Mouse (Mus musculus): ENCODE data around the gene Vps45. TPM values are rescaled to one million over a fixed set of nuclear protein-coding genes. Genes with fewer than 3 reads are reported as not detected.
A peak's percentile ranks its signal among the peaks of the same experiment; 100 is the strongest.
"Not testable (repeated sequence)": the region's sequence is repeated elsewhere in the genome, so short reads cannot be mapped to it uniquely, and the experiment has no call there.

The Vps45 gene
- polyA plus RNA-seq, 1 experiment from 2014 or later = 20.7 TPM

DNA sequence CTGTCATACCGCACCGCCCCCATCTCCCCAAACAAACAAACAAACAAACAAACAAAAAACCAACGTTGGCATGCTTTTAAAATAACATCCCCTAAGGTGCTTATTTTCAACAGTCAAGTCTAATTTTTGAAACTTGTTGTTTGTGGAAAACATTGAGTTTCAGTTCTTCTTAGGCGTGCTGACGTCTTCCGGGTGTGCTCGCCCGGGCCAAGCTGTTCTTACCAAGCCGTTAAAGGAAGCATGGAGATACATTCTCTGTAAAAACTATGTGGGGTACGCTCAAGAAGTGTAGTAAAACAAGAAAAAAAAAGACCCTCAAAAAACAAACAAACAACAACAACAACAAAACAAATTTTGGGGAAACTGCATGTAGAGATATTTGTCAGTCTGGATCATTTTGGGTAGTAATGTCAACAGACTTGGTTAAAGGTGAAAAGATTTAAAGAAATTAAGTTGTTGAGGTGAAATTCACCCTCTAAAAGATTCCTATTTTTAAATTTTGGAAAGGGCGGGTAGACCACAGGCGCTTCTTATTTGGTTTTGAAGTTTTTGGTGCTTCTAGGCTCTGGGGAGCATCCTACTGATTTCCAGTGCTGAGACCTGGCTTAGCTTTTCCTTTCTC is 85.9 kb downstream of the Vps45 start:
- peak overlapping the region; percentile 46 for H3K4me2 ChIP-seq (ENCODE audit: low read depth, low read length)
- 62% methylated on average over 12 of the region's 12 CpGs for WGBS

DNA sequence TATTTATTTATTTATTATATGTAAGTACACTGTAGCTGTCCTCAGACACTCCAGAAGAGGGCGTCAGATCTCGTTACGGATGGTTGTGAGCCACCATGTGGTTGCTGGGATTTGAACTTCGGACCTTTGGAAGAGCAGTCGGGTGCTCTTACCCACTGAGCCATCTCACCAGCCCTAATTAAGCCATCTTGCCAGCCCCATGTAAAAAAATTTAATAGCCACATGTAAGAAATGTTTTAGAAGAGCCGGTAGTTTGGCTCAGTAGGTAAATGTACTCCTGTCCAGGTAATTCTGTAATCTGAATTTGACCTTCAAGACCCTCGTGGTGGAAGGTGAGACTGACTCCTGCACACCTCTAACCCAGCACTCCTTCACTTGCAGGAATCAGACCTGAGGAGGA is 87.6 kb downstream of the Vps45 start:
- H3K27ac ChIP-seq (replicated peaks; ENCODE audit: low read depth, low read length); ATAC-seq (replicated peaks; ENCODE audit: insufficient number of reproducible peaks, low FRiP score, low TSS enrichment, low read depth); DNase-seq (ENCODE audit: low spot score); H3K4me2 ChIP-seq (ENCODE audit: low read depth, low read length); H3K27me3 ChIP-seq (ENCODE audit: control insufficient read depth, insufficient read depth, low read length); H3K4me1 ChIP-seq (ENCODE audit: control insufficient read depth, insufficient read depth, low read length); H3K9me3 ChIP-seq (replicated peaks; ENCODE audit: control insufficient read depth, low read length); H3K4me3 ChIP-seq (ENCODE audit: low read depth, low read length); H3K36me3 ChIP-seq (replicated peaks; ENCODE audit: control insufficient read depth, insufficient read depth, low read depth, low read length); H3K9ac ChIP-seq (replicated peaks; ENCODE audit: low read length): not testable (repeated sequence)
- 59% methylated on average over 6 of the region's 7 CpGs for whole genome bisulfite sequencing

More for the DNA sequence above, 85.9 kb downstream of the Vps45 start:
- DNase-seq (ENCODE audit: low spot score) = no peak
- Histone ChIP-seq H3K36me3 (replicated peaks; ENCODE audit: control insufficient read depth, insufficient read depth, low read depth, low read length) (no peaks in the 10 kb centered on the region), H3K27ac (replicated peaks; ENCODE audit: low read depth, low read length) (no peak overlapping the region), H3K4me3 (ENCODE audit: low read depth, low read length) (no peak overlapping the region), H3K9me3 (replicated peaks; ENCODE audit: control insufficient read depth, low read length) (no peaks in the 10 kb centered on the region), H3K4me1 (ENCODE audit: control insufficient read depth, insufficient read depth, low read length) (no peaks in the 10 kb centered on the region), H3K9ac (replicated peaks; ENCODE audit: low read length) (peak overlapping the region; percentile 22; the same call in 1 of the 2 replicates), H3K27me3 (ENCODE audit: control insufficient read depth, insufficient read depth, low read length) (no peaks in the 10 kb centered on the region)
- no peak for ATAC-seq (replicated peaks; ENCODE audit: insufficient number of reproducible peaks, low FRiP score, low TSS enrichment, low read depth)

DNA sequence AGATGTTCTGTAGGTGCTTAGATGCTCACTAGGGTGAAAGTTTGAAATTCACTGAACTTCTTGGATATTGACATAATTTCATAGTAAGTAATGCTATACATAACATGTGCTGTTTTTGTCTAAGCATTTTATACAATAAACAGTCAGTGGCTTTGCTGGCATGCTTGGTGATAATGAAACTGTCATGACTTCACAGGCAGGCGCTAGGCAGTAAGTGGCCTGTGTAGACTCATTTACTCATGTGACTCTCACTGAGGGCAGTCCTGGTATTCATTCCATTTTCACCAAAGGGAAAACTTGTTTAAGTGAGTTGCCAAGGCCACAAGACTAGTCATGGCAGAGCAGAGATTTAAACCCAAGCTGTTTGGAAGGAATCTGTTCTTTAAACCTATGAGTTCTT is 89.0 kb downstream of the Vps45 start:
- Histone ChIP-seq H3K27me3 (ENCODE audit: control insufficient read depth, insufficient read depth, low read length) (no peaks in the 10 kb centered on the region), H3K36me3 (replicated peaks; ENCODE audit: control insufficient read depth, insufficient read depth, low read depth, low read length) (no peaks in the 10 kb centered on the region), H3K9ac (replicated peaks; ENCODE audit: low read length) (no peak overlapping the region), H3K4me3 (ENCODE audit: low read depth, low read length) (no peak overlapping the region), H3K27ac (replicated peaks; ENCODE audit: low read depth, low read length) (no peak overlapping the region), H3K4me1 (ENCODE audit: control insufficient read depth, insufficient read depth, low read length) (no peaks in the 10 kb centered on the region), H3K9me3 (replicated peaks; ENCODE audit: control insufficient read depth, low read length) (no peaks in the 10 kb centered on the region), H3K4me2 (ENCODE audit: low read depth, low read length) (no peak overlapping the region)
- DNase-seq (ENCODE audit: low spot score) = no peak
- 82% methylated on average over 1 of the region's 1 CpGs for WGBS
- ATAC-seq (replicated peaks; ENCODE audit: insufficient number of reproducible peaks, low FRiP score, low TSS enrichment, low read depth) = no peak

DNA sequence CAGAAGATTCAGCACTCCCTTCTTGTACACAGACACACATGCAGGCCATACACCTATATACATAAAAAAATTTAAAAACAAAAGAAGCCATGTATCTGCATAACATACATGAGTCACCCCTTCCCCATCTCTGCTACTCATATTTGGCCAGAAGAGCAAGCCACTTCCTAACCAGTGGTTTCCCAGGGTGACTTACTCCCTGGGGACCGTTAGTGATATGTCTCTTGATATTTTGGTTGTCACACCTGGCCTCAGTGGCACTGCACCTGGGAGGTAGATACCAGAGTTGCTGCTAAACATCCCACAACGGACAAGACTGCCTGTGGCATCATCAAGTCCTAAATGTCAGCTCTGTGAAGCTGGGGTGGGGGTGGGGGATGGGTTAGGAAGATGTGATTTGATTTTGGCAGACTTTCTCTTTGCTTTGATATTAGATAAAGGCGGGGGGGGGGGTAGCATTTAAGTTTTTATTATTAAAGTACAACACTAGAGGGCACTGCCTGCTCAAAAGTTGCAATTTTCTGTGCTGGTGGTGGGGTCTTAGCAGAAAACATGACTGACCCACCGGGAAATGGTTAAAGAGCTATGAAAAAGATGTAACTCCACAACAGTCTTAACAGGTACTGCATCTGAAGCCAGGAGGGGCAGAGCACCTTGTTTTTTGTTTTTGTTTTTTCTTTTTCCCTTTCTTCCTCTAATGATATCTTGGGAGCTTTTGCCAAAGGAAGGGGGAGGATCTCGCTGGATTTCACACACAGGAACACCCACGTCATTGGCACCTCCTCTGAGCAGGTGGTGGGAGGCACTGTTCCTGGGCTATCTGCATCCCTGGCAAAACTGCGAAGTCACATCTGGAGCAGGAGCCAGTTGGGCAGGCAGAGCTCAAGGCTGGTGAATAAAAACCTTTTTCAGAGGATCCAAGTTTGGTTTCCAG is 92.5 kb downstream of the Vps45 start:
- Histone ChIP-seq H3K9ac (replicated peaks; ENCODE audit: low read length) (no peak overlapping the region), H3K9me3 (replicated peaks; ENCODE audit: control insufficient read depth, low read length) (no peaks in the 10 kb centered on the region), H3K4me2 (ENCODE audit: low read depth, low read length) (no peak overlapping the region), H3K27me3 (ENCODE audit: control insufficient read depth, insufficient read depth, low read length) (no peaks in the 10 kb centered on the region), H3K4me3 (ENCODE audit: low read depth, low read length) (no peak overlapping the region), H3K36me3 (replicated peaks; ENCODE audit: control insufficient read depth, insufficient read depth, low read depth, low read length) (no peaks in the 10 kb centered on the region), H3K27ac (replicated peaks; ENCODE audit: low read depth, low read length) (no peak overlapping the region), H3K4me1 (ENCODE audit: control insufficient read depth, insufficient read depth, low read length) (no peaks in the 10 kb centered on the region)
- DNase-seq (ENCODE audit: low spot score) (peak; percentile 69), ATAC-seq (replicated peaks; ENCODE audit: insufficient number of reproducible peaks, low FRiP score, low TSS enrichment, low read depth) (no peak)
- 11% methylated on average over 7 of the region's 7 CpGs for WGBS

DNA sequence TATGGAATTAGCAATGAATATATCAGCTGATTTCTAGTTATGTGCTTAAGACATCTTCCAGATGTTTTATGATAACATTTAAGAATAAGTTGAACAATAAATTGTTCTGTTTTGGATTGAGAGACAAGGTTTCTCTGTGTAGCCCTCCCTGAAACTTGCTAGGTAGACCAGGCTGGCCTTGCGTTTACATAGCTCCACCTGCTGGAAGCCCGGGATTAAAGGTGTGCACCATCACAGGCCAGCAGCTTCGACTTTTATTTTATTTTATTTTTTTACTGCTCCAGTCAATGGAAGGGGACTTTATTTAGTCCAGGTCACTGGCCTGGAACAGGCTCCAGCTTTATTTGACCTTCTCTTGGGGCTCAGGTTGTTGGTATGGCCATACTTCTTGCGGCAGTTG is 94.6 kb downstream of the Vps45 start:
- H3K9me3 ChIP-seq (replicated peaks; ENCODE audit: control insufficient read depth, low read length) = no peaks in the 10 kb centered on the region
- H3K27ac ChIP-seq (replicated peaks; ENCODE audit: low read depth, low read length) = no peak overlapping the region
- no peaks in the 10 kb centered on the region for H3K27me3 ChIP-seq (ENCODE audit: control insufficient read depth, insufficient read depth, low read length)
- no peak overlapping the region for H3K4me2 ChIP-seq (ENCODE audit: low read depth, low read length)
- no peaks in the 10 kb centered on the region for H3K4me1 ChIP-seq (ENCODE audit: control insufficient read depth, insufficient read depth, low read length)
- no peaks in the 10 kb centered on the region for H3K36me3 ChIP-seq (replicated peaks; ENCODE audit: control insufficient read depth, insufficient read depth, low read depth, low read length)
- no peak for ATAC-seq (replicated peaks; ENCODE audit: insufficient number of reproducible peaks, low FRiP score, low TSS enrichment, low read depth)
- peak; percentile 25 for DNase-seq (ENCODE audit: low spot score)
- H3K4me3 ChIP-seq (ENCODE audit: low read depth, low read length) = no peak overlapping the region
- no peak overlapping the region for H3K9ac ChIP-seq (replicated peaks; ENCODE audit: low read length)
- 46% methylated on average over 4 of the region's 4 CpGs for WGBS

DNA sequence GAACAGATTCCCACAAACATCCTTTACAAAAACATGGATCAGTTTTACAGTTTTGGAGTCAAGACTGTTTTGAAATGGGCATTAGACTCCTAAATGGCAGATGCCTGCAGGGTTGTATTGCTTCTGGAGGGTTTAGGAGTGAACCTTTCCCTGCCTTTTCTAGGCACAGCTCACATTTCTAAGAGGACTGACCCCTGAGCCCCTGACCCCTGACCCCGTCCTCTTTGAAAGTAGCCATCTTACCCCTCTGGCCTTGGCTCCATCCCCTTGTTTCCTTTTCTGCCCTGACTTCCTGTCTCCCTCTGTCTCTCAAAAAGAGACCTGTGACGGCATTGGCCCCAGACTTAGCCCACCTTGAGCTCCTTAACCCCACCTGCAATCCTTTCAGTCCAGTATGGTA is 95.0 kb downstream of the Vps45 start:
- no peaks in the 10 kb centered on the region for H3K27me3 ChIP-seq (ENCODE audit: control insufficient read depth, insufficient read depth, low read length)
- no peaks in the 10 kb centered on the region for H3K36me3 ChIP-seq (replicated peaks; ENCODE audit: control insufficient read depth, insufficient read depth, low read depth, low read length)
- H3K27ac ChIP-seq (replicated peaks; ENCODE audit: low read depth, low read length) = no peak overlapping the region
- H3K4me3 ChIP-seq (ENCODE audit: low read depth, low read length) = no peak overlapping the region
- WGBS = 8% methylated on average over 2 of the region's 2 CpGs
- H3K4me1 ChIP-seq (ENCODE audit: control insufficient read depth, insufficient read depth, low read length) = no peaks in the 10 kb centered on the region
- H3K4me2 ChIP-seq (ENCODE audit: low read depth, low read length) = no peak overlapping the region
- no peak for ATAC-seq (replicated peaks; ENCODE audit: insufficient number of reproducible peaks, low FRiP score, low TSS enrichment, low read depth)
- no peak for DNase-seq (ENCODE audit: low spot score)
- H3K9me3 ChIP-seq (replicated peaks; ENCODE audit: control insufficient read depth, low read length) = no peaks in the 10 kb centered on the region
- no peak overlapping the region for H3K9ac ChIP-seq (replicated peaks; ENCODE audit: low read length)

DNA sequence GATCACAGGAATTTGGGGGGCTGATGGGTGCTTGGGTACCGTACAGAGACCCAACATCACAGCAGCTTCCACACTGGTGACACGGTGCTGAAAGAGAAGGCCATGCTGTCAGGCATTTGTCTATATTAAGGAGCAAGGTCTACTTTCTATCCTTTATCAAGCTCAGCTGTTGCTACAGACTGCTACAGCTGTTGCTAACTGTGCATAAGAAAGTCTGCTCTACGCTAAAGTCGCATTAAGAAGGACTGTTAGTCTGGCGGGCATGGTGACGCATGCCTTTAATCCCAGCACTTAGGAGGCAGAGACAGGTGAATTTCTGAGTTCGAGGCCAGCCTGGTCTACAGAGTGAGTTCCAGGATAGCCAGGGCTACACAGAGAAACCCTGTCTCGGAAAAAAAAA is 96.1 kb downstream of the Vps45 start:
- not testable (repeated sequence) for H3K9me3 ChIP-seq (replicated peaks; ENCODE audit: control insufficient read depth, low read length); H3K27ac ChIP-seq (replicated peaks; ENCODE audit: low read depth, low read length)
- WGBS = 80% methylated on average over 8 of the region's 8 CpGs

DNA sequence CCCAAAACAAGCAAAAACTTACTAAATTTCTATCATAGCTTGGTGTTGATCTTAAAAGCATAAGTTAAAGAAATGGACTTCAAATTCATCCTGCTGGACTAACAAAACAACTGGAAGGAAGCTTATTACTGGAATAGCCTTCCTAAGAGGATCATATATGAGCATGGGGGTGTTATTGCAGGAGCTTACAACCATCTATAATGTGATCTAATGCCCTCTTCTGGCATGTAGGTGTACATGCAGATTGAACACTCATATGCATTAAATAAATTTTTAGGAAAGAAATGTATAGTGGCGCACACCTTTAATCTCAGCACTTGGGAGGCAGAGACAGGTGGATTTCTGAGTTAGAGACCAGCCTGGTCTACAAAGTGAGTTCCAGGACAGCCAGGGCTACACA is 98.5 kb downstream of the Vps45 start:
- Histone ChIP-seq H3K4me3 (ENCODE audit: low read depth, low read length) (no peak overlapping the region), H3K27me3 (ENCODE audit: control insufficient read depth, insufficient read depth, low read length) (no peaks in the 10 kb centered on the region), H3K27ac (replicated peaks; ENCODE audit: low read depth, low read length) (no peak overlapping the region), H3K9ac (replicated peaks; ENCODE audit: low read length) (no peak overlapping the region), H3K4me1 (ENCODE audit: control insufficient read depth, insufficient read depth, low read length) (no peaks in the 10 kb centered on the region), H3K4me2 (ENCODE audit: low read depth, low read length) (no peak overlapping the region), H3K9me3 (replicated peaks; ENCODE audit: control insufficient read depth, low read length) (no peaks in the 10 kb centered on the region), H3K36me3 (replicated peaks; ENCODE audit: control insufficient read depth, insufficient read depth, low read depth, low read length) (no peaks in the 10 kb centered on the region)
- ATAC-seq (replicated peaks; ENCODE audit: insufficient number of reproducible peaks, low FRiP score, low TSS enrichment, low read depth) = no peak
- WGBS = 97% methylated on average over 1 of the region's 1 CpGs
- no peak for DNase-seq (ENCODE audit: low spot score)

More for the DNA sequence above, 96.1 kb downstream of the Vps45 start:
- not testable (repeated sequence) for H3K4me2 ChIP-seq (ENCODE audit: low read depth, low read length); H3K4me3 ChIP-seq (ENCODE audit: low read depth, low read length); H3K27me3 ChIP-seq (ENCODE audit: control insufficient read depth, insufficient read depth, low read length); DNase-seq (ENCODE audit: low spot score); ATAC-seq (replicated peaks; ENCODE audit: insufficient number of reproducible peaks, low FRiP score, low TSS enrichment, low read depth); H3K36me3 ChIP-seq (replicated peaks; ENCODE audit: control insufficient read depth, insufficient read depth, low read depth, low read length); H3K4me1 ChIP-seq (ENCODE audit: control insufficient read depth, insufficient read depth, low read length); H3K9ac ChIP-seq (replicated peaks; ENCODE audit: low read length)
